Mouse (Mus musculus): ENCODE data around the gene Fem1a. TPM values are rescaled to one million over a fixed set of nuclear protein-coding genes. Genes with fewer than 3 reads are reported as not detected.

The Fem1a gene
- polyA plus RNA-seq, 1 experiment from 2014 or later, result 6.6 TPM

DNA sequence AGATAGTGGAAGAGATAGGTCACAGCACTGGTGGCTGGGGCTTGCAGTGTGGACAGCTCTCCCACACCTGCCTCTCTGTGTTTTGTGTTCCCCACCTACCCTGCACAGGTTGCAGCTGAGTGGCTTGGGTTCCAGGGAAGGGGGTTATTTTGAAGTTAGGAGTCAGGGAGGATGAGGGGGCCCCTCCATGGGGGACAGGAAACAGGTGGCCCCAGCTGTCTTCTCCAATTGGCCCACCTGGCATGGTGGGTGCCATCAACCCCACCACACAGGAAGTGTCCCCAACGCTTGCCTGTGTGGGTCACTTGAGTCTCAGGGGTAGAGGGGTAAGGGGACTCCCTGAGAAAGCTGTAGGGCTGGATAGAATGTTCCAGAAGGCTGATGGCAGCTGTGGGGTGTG lies 36.7 kb downstream of the Fem1a start:
- 54% methylated on average over 1 of the region's 1 CpGs for WGBS (ENCODE audit: missing documents)
- Histone ChIP-seq H3K27ac (no peak overlapping the region), H3K79me2 (ENCODE audit: inconsistent target) (peaks cover 20% of the 10 kb centered on the region), H3K36me3 (ENCODE audit: inconsistent target) (no peaks in the 10 kb centered on the region), H3K4me3 (ENCODE audit: inconsistent target) (no peak overlapping the region)

DNA sequence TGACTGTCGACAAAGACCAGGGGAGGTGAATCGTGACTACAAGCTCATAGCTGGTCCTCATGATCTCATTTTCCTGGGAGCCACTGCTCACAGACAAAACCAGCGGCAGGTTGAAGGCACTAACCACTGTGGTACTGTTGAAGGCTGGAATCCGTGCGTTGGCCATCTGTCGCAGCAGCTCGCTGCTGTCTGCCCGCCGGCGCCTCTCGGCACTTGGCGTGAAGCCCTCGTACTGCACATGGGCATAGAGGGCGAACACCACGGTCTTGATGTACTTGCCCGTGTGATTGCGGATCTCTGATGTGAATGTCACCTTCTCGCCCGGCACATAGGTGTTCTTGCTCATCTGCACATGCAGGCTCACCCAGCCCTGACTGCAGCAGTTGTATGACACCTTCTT lies 37.6 kb downstream of the Fem1a start:
- Histone ChIP-seq H3K36me3 (ENCODE audit: inconsistent target) (no peaks in the 10 kb centered on the region), H3K27ac (no peak overlapping the region), H3K79me2 (ENCODE audit: inconsistent target) (peaks cover 11% of the 10 kb centered on the region), H3K4me3 (ENCODE audit: inconsistent target) (no peak overlapping the region)
- 97% methylated on average over 19 of the region's 19 CpGs for WGBS (ENCODE audit: missing documents)

DNA sequence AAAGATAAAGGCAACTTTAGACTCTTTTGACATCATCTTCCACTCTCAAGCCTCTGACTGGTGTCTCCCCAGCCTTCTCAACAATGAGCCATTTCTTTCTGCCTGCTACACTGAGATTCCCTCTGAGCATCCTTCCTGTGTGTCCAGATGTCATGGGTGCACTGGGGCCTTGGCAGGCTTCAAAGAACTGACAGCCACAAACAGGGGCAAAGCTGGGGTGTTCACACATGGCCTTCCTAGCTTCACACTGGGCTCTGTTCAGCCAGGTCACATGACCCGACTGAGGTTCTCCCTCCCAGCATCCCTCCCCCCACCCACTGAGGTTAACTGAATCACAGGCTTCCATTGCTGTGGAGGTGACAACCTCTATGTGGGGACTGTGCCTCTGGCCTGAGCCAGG lies 39.6 kb downstream of the Fem1a start:
- Histone ChIP-seq H3K27ac (no peak overlapping the region), H3K79me2 (ENCODE audit: inconsistent target) (no peaks in the 10 kb centered on the region), H3K36me3 (ENCODE audit: inconsistent target) (no peaks in the 10 kb centered on the region), H3K4me3 (ENCODE audit: inconsistent target) (no peak overlapping the region)
- WGBS (ENCODE audit: missing documents), result 81% methylated on average over 1 of the region's 1 CpGs

DNA sequence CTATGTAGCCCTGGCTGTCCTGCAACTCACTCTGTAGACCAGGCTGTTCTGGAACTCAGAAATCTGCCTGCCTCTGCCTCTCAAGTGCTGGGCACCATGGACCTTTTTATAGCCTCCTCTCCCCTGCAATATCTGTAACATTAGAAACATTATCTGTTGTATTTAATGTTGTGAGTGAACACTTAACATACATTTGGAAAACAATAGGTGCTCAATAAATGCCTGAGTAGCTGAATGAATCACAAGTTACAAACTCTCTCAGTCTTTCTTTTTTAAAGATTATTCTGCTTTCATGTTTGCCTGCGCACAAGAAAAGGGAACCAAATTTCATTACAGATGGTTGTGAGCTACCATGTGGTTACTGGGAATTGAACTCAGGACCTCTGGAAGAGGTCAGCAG lies 41.6 kb downstream of the Fem1a start:
- Histone ChIP-seq H3K27ac (no peak overlapping the region), H3K36me3 (ENCODE audit: inconsistent target) (no peaks in the 10 kb centered on the region), H3K79me2 (ENCODE audit: inconsistent target) (no peaks in the 10 kb centered on the region), H3K4me3 (ENCODE audit: inconsistent target) (no peak overlapping the region)
- WGBS (ENCODE audit: missing documents), result 58% methylated on average over 1 of the region's 1 CpGs

DNA sequence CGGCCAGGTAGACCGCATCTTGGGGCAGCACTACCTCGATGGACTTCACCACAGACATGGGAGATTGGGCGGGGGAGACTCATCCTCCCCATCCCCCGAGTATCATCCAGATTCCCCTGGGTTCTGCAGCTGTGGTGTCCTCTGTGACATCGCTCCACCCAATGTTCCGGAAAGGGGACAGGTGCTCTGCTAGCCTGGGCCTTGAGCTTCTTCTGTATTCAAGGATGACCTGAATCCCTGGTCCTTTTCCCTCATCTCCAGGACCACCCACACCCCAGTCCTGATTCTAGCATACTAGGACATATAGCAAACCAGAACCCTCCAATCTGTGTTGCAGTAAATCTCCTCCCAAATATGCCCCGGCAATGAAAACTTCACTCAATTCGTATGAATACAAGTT lies 43.6 kb downstream of the Fem1a start, which contains the start of gene Arrdc5:
TSS of gene Arrdc5 (minus strand) at position 101 of the 400 bp plus-strand sequence.
- whole genome bisulfite sequencing (ENCODE audit: missing documents), result 85% methylated on average over 9 of the region's 9 CpGs
- H3K79me2 ChIP-seq (ENCODE audit: inconsistent target), result peaks cover 11% of the 10 kb centered on the region
- no peak within 1 kb of the TSS for H3K27ac ChIP-seq
- H3K4me3 ChIP-seq (ENCODE audit: inconsistent target), result no peak within 1 kb of the TSS
- no peaks in the 10 kb centered on the region for H3K36me3 ChIP-seq (ENCODE audit: inconsistent target)

DNA sequence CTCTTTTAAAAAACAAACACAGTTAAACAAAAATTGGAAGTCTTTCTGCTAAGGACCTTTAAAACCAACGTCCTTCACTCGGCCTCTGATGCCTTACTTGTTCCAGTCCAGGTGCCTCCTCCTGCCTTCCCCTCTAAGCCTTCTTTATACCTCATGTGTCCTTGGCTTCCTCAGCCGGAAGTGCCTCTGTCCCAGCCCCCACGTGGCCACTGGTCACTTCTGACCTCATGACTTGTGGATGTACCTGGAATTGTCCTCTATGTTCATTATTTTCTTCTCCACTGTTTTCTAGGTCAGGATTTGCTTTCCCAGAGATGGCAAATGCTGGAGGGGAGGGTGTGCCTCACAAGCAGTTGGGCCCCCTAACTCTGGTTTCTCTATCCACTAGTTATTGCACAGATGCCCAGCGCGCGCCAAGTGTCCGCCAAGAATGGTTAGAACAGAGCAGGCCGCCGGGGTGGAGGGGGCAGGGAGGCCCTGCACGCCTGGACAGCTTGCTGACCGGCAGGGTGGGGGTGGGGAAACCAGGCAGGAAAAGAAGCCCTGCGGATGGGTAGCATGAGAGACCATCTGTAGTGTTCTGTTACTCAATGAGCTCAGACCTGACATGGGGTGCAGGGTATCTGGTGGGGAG lies 45.9 kb downstream of the Fem1a start:
- H3K79me2 ChIP-seq (ENCODE audit: inconsistent target), result peaks cover 34% of the 10 kb centered on the region
- no peak overlapping the region for H3K4me3 ChIP-seq (ENCODE audit: inconsistent target)
- H3K36me3 ChIP-seq (ENCODE audit: inconsistent target), result no peaks in the 10 kb centered on the region
- peak overlapping the region; percentile 82 for H3K27ac ChIP-seq
- 80% methylated on average over 12 of the region's 13 CpGs for whole genome bisulfite sequencing (ENCODE audit: missing documents)

DNA sequence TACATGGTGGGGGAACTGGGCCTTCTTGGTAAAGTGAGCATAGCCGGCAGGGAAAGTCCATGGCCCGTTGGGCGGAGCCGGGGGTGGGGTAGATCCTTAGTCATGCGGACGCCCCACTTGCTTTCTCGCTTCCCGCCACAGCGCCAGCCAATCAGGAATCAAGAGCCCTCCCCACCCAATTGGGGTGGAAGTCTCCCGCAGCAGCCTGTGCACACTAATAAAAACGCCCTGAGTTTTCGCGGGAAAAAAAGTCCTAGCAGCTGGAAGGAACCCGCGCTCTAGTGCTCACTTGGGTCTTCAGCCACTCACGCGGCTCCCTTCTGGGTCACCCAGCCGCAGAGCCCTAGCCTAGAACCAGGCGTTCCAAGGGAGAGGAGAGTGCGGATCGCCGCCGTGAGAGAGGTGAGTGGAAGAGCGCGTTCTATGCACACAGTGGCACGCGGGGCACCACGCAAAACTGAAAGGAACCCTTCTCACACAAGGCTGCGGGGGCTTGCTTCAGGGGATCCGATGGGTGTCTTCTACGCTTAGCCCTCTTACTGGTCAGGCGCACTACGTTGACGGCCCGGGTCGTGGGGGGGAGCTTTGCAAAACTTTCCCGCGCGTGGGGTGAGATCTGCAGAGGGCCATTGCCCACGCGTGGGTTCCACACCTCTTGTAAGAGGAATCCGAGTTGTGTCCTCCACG lies 46.7 kb downstream of the Fem1a start, which contains the start of gene Uhrf1:
TSS of gene Uhrf1 (plus strand) at position 162 of the 687 bp plus-strand sequence.
- Histone ChIP-seq H3K36me3 (ENCODE audit: inconsistent target) (no peaks in the 10 kb centered on the region), H3K79me2 (ENCODE audit: inconsistent target) (peaks cover 42% of the 10 kb centered on the region), H3K4me3 (ENCODE audit: inconsistent target) (peak within 1 kb of the TSS; percentile 88), H3K27ac (peak within 1 kb of the TSS; percentile 82)
- under 1% methylated on average over 43 of the region's 43 CpGs for WGBS (ENCODE audit: missing documents)

DNA sequence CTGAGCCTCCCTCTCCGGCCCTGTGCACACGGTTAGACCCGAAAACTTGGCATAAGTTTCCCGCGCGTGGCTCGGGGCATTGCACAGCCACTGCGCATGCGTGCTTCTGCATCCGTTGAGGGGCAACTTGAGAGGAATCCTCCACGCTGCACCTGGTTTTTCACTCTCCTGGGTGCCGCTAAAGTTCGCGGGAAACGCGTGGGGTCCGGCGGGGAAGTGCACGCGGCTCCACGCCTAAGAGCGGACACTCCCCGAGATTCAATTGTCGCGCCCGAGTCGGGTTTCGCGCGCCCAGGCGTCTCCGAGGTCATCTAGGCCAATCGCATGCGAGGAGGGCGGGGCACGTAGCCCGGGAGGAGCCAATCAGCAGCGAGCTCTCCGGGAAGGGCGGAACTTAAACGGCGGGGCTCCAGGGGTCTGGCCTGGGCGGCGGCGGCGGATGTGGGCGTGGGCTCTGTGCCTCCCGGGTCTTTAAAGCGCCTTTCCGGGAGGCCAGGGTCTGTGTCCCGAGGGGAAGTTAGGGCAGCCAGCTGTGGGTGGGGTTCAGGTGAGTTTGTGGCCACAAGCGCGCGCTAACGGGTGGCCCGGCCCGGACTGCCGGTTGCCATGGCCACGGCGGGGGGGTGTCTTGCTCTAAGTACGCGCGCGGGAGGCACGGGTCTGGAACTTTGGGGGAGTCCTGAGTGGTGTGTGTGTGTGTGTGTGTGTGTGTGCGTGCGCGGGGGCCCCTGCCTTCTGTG lies 47.4 kb downstream of the Fem1a start:
- Histone ChIP-seq H3K27ac (peak overlapping the region; percentile 82), H3K36me3 (ENCODE audit: inconsistent target) (no peaks in the 10 kb centered on the region), H3K4me3 (ENCODE audit: inconsistent target) (peak overlapping the region; percentile 88), H3K79me2 (ENCODE audit: inconsistent target) (peaks cover 49% of the 10 kb centered on the region)
- WGBS (ENCODE audit: missing documents), result 0% methylated on average over 64 of the region's 68 CpGs

DNA sequence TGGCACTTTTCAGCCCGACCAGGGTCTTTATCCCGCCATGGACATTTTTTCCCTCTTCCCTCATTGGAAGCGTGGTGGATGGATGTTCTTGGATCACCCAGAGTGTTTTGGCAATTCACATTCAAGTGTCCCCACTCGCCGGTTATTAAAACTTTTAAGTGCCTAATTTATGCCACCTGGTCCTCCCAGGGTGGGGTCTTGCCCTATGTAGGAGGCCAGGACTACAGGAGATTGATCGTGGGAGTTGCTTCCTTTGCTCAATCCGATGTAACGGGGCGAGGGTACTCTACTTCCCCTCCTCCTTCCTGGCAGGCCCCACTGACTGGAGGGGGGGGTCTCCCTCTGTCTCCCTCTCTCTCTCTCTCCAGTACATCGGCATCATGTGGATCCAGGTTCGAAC lies 48.1 kb downstream of the Fem1a start:
- H3K4me3 ChIP-seq (ENCODE audit: inconsistent target), result peak overlapping the region; percentile 88
- 26% methylated on average over 11 of the region's 11 CpGs for WGBS (ENCODE audit: missing documents)
- no peaks in the 10 kb centered on the region for H3K36me3 ChIP-seq (ENCODE audit: inconsistent target)
- no peak overlapping the region; the same call in 1 of the 2 replicates for H3K27ac ChIP-seq
- peaks cover 54% of the 10 kb centered on the region for H3K79me2 ChIP-seq (ENCODE audit: inconsistent target)

DNA sequence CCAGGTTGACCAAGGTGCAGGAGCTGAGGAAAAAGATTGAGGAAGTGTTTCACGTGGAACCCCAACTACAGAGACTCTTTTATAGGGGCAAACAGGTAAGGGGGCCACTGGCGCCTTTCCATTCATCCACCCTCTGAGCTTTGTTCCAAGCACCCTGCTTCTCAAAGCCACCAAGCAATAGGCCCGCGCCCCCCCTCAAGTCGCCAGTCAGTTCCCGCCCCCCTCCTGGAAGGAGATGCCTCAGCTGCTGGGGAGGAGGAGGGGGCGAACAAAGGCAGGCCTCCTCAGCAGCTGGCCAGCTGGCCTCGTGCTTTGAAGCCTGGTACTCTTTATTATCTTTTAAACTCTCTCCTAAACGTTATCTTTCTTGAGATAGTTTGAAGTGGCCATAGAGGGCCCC lies 48.5 kb downstream of the Fem1a start:
- Histone ChIP-seq H3K4me3 (ENCODE audit: inconsistent target) (peak overlapping the region; percentile 88), H3K27ac (no peak overlapping the region), H3K79me2 (ENCODE audit: inconsistent target) (peaks cover 54% of the 10 kb centered on the region), H3K36me3 (ENCODE audit: inconsistent target) (no peaks in the 10 kb centered on the region)
- WGBS (ENCODE audit: missing documents), result 87% methylated on average over 5 of the region's 9 CpGs

DNA sequence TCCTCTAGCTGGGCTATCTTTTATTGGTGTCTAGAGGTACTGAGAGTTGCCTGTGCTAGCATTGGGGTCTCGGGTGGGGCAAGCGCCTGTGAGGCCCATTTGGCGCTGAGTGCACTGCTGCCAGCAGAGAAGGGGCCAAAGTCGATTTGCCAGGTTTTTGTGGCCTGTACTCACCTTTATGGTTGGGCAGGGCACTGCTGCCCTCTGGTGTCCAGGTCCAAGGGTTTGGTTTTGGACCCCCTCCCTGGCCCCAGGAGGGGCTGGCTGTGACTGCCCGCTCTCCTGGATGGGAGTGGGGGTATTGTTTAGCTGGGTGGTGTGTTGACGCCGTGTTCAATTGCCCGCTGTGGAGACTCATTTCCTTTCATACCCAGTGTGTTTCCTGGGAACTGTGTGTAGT lies 49.2 kb downstream of the Fem1a start:
- no peak overlapping the region for H3K27ac ChIP-seq
- peaks cover 54% of the 10 kb centered on the region for H3K79me2 ChIP-seq (ENCODE audit: inconsistent target)
- H3K4me3 ChIP-seq (ENCODE audit: inconsistent target), result no peak overlapping the region
- 87% methylated on average over 8 of the region's 8 CpGs for WGBS (ENCODE audit: missing documents)
- H3K36me3 ChIP-seq (ENCODE audit: inconsistent target), result no peaks in the 10 kb centered on the region

DNA sequence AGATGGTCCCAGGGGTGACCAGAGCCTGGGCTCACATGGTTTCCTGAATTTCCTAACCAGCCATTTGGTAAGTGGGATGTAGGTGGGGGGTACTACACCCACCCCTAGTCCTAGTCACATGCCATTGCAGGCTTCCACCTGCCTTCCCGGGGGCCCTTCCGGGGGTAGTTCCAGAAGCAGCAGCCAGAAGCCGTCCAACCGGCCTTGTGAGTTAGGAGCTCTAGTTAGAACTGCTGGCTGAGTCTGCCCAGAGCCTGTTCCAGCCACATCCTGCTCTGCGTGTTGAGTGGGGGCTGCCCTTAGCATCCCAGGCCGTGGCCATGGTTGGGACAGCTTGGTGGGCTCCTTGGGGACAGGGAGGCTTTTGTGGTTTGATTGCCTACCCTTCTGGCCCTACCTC lies 51.5 kb downstream of the Fem1a start:
- H3K79me2 ChIP-seq (ENCODE audit: inconsistent target), result peaks cover 54% of the 10 kb centered on the region
- 89% methylated on average over 4 of the region's 6 CpGs for WGBS (ENCODE audit: missing documents)
- H3K4me3 ChIP-seq (ENCODE audit: inconsistent target), result no peak overlapping the region
- no peaks in the 10 kb centered on the region for H3K36me3 ChIP-seq (ENCODE audit: inconsistent target)
- H3K27ac ChIP-seq, result no peak overlapping the region

DNA sequence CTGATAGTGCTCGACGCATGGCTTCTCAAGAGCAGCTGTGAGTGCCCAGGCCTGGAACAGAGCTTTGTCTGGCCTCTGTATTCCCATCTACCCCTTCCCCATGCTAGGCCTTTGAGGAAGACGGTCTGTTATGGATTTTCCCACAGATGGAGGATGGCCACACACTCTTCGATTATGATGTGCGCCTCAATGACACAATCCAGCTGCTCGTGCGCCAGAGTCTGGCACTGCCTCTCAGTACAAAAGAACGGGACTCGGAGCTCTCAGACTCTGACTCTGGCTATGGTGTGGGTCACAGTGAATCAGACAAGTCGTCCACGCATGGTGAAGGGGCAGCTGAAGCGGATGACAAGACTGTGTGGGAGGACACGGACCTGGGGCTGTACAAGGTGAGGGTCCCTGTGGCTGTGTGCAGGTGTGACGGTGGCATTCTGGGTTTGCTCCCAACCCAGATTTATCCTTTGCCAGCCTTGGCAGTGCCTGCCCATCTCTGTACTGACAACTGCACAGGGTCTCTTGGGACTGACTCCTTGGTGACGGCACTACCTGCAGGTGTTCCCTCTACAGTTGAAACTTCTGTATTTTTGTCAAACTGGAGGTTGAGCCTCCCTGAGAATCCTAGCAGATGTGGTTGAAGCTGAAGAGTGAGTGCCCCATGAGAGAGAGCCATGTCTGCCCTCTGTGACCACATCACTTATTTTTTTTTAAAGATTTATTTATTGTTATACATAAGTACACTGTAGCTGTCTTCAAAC lies 52.8 kb downstream of the Fem1a start:
- Histone ChIP-seq H3K36me3 (ENCODE audit: inconsistent target) (no peaks in the 10 kb centered on the region), H3K79me2 (ENCODE audit: inconsistent target) (peaks cover 52% of the 10 kb centered on the region), H3K4me3 (ENCODE audit: inconsistent target) (no peak overlapping the region), H3K27ac (no peak overlapping the region)
- 92% methylated on average over 12 of the region's 15 CpGs for WGBS (ENCODE audit: missing documents)
